Mouse (Mus musculus) right cerebral cortex, postnatal 25 days (tissue): ENCODE measurements around the gene Dock4.

ENCODE experiments used
- DNase-seq: peaks from one replicate; pipeline ENCODE4 v3.0.0; 2022

The Dock4 gene

DNA sequence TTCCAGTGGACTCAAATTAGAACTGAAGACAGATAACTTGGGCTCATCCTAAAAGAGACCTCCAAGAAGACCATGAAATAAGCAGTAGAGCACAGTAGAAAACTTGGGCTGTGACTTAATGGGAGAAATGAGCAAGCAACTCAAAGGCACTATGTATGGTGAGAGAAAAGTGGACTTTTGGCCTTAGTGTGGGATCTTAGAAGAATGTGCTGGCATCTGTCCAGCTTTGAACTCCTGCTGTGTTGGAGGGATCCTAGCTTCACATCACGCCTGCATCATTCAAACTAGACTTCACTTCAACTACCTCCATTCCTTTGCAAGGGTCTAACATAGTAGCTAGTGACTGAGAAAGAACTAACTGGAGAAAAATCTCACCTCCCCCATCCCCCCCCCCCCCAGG is 443.1 kb downstream of the Dock4 start:
- DNase-seq: no peak

DNA sequence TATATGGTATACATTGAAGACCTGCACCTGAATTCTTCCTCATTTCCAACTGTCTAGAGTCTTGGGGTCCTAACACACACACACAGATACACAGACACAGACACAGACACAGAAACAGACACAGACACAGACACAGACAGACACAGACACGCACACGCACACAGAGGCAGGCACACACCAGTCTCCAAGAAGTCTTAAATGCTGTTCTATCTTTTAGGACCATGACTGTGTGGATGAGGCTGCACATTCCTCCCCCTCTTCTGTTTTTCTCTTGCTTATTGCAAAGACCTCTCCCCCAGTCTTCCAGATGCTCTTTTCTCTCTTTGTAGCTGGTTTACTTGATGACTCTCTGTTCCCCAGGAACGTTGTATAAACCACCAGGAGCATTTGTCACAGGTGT is 443.8 kb downstream of the Dock4 start:
- no peak for DNase-seq

DNA sequence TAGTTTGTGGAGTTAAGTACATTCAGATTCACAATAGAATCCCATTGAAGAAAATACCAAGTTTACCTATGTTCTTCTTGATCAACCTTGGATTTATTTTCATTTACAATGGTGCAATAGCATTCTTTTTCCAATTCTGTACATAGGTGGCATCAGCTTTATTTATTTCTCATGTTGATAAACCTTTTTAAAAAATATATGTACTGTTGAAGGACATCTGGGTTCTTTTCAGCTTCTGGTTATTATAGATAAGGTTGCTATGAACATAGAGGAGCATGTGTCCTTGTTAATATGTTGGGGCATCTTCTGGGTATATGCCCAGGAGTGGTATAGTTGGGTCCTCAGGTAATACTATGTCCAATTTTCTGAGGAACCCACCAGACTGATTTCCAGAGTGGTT is 445.4 kb downstream of the Dock4 start:
- no peak for DNase-seq

DNA sequence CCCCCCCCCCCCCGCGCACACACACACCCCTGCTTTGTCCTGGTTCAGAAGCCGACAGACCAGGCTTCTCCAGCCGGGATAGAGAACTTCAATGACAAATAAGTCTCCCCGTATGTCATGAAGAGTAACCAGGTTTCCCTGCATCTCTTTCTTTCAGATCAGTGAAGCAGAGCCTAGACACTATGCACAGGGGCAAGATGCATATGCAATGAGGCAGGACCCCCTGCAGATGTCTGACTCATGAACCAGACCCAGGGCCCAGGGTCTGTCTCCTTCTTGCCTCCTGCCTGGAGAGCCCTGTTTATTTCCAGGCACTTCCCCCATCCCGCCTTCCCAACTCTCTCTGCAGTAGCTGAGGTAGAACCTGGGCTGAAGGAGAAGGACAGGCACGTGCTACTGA is 448.0 kb downstream of the Dock4 start:
- DNase-seq: no peak

DNA sequence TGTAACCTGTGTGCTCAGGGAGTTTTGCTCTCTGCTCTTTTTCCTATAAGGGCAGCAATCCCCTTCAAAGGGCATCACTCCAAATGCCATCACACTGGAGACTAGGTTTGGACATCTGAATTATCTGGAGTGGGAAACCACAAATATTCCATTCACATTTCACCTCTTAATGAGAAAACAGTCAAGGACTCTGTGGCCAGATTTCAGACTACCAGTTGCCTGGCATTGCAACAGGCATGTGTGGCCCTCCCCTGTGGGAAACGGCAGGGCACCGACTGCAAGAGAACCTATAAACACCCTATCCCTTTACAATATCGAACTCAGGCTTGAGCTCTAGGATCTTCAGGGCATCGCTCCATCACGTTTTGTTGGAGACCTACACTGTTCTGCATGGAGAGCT is 448.9 kb downstream of the Dock4 start:
- no peak for DNase-seq
